Mouse (Mus musculus) adrenal gland, adult (tissue): ENCODE measurements around the gene Fntb.
"Not testable (repeated sequence)": the region's sequence is repeated elsewhere in the genome, so short reads cannot be mapped to it uniquely, and the experiment has no call there.

Experiments used
- DNase-seq, 2 experiments: peaks; one replicate each; pipeline ENCODE4 v3.0.0; 2022 to 2023; ENCODE audit warnings: low spot score in 1 of 2; ENCODE audit not compliant: inconsistent age in 2 of 2

Gene Fntb

DNA sequence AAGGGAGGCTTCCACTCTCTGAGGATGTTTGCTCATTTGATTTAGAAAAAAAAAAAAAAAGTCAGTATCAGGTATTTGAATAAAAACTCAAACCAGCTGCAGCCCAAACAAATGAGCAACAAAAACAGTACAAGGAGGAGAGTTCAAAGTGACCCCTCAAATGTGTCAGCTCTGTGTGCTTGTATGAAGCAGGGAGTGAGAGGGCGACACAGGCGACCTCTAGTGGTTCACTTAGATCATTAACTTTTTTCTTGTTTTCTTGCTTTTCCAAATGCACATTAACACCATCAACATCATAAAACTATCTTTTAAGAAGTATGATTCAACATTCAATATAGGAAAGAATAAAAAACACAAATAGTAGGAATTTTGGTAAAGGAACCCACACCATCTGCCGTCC, 67.3 kb downstream of the Fntb start:
- peak in 1 of 2 experiments; percentile 61 for DNase-seq

DNA sequence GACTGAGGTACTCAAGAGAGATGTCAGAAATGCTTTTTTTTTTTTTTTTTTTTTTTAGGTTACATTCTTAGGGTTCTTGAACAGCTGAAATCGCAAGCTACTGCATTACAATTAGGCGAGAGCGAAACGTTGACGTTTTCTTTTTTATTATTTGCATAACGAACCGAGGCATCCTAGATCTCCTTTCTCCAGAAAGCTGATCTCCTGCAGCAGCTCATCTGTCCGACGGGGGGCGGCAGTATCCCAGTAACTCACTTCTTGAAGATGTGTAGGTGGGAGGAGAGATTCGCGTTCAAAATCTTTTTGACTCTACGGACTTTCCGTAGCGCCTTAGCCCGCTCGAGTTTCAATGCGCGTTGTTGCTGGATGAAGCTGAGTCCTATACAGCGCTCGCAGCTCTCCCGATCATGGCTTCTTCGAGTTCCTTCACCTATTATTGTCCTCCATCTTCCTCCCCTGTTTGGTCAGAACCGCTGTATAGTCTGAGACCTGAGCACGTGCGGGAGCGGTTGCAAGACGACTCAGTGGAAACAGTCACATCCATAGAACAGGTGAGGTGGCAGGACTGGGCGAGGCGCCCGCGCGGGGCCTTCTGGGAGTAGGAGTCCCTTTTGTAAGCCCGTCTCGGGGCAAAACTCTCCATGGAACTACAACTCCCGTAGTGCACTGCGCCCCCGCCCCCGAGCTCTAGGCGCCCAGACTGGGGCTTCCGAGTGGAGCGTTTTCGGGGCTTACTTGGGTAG, 71.9 kb downstream of the Fntb start:
- DNase-seq, result peak; percentile 98 to 100

DNA sequence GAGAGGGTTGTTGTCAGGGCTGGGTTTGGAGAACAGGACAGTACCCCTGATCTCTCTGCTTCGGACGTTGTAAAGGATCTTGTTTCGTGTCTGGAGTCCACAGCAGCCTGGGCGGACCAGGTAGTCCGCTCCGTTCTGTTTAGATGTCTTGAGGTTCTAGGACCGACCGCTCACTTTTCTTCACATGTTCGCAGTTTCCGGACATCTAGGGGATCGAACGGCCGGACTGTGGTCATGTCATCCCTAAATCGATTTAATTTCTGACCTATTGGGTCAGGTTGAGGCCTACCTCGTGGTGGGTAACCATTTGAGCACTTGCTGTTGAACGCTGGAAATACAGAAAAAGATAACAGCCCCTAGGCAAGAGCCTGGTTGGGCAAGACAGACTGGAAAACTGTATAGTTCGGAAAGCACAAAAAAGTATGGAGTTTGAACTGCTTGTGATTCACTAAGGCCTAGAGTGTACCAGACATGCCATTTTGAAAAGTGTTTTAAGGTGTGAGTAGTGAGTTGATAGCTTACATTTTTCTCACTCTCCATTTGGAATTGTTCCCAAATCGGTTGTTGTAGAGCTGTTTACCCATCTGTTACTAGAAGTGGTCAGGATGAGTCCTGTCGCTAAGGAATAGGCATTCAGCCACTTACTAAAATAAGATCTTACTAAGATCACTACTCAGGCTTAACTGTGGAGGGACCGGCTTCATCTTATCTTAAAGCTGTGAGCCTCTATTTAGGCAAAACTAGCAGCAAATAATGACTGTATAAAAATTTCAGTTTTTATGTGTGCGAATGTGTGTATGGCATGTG, 72.7 kb downstream of the Fntb start:
- DNase-seq, result no peak

DNA sequence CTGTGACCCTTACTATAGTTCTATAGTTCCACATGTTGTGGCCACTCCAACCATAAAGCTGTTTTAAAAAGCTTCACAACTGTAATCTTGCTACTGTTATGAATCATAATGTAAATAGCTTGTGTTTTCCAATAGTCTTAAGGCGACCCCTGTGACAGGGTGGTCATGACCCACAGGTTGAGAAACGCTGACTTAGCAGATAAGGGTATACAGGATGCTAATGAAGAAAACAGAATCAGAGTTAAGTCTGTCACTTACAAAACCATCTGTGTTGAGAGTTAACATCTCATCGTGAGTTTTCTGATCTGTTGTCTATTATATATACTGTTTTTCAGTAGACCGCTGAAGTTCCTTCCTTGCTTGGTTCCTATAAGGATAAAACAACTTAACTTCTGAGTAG, 73.9 kb downstream of the Fntb start:
- no peak for DNase-seq

DNA sequence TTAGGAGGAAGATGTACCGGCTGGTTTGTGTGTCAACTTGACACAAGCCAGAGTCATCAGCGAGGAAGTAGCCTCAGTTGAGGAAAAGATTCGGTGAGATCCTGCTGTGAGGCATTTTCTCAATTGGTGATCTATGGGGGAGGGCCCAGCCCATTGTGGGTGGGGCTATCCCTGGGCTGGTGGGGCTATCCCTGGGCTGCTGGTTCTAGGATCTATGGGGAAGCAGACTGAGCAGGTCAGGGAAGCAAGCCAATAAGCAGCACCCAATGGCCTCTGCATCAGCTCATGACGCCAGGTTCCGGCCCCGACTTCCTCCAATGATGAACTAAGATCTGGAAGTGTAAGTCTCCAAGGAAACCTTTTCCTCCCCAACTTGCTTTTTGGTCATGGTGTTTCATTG, 74.7 kb downstream of the Fntb start:
- DNase-seq, result no peak

DNA sequence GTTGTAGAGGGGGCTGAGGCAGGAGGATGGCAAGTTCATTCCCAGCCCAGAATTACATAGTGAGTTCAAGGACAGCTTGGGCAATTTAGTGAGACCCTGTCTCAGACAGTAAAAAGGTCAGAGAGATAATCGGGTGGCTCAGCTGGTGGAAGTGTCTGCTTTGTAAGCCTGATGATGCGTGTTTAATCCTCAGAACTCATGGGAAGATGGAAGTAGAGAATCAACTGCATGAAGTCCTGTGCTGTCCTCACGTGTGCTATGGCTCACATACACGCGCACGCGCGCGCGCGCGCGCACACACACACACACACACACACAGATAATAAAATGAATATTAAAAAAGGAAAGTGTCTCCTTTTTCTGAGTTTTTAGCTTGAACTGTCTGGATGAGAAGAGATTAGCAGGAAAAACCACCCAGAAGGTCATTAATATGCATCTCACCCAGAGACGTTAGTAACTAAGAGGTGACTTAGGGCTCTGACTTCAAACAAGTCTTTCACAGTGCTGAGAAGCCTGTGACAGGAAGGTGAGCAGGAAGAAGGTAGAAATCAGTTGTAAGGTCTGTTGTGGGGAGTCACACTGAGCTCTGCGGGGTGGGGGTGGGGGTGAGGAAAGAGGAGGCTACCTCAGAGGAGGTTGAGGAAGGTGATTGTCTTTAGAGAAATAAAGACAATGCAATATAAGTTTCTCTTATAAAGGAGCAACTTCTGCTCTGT, 79.1 kb downstream of the Fntb start:
- DNase-seq, result no peak

DNA sequence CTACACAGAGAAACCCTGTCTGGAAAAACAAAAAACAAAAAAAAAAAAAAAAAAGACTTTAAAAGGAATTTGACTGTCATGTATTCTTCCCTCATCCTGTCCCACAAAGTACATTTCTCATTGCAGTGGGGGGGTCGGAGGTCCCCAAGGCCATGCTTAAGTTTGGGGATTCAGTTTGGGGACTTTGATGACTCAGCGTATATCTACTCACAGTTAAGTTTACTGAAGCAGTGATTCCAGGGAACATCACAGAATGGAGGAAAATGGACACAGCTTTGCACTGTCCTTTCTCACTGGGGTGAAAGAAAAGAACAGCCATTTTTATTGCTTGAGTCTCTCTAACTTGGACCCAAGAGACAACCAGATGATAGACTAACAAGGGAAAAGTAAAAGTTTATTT, 87.0 kb downstream of the Fntb start:
- no peak for DNase-seq

DNA sequence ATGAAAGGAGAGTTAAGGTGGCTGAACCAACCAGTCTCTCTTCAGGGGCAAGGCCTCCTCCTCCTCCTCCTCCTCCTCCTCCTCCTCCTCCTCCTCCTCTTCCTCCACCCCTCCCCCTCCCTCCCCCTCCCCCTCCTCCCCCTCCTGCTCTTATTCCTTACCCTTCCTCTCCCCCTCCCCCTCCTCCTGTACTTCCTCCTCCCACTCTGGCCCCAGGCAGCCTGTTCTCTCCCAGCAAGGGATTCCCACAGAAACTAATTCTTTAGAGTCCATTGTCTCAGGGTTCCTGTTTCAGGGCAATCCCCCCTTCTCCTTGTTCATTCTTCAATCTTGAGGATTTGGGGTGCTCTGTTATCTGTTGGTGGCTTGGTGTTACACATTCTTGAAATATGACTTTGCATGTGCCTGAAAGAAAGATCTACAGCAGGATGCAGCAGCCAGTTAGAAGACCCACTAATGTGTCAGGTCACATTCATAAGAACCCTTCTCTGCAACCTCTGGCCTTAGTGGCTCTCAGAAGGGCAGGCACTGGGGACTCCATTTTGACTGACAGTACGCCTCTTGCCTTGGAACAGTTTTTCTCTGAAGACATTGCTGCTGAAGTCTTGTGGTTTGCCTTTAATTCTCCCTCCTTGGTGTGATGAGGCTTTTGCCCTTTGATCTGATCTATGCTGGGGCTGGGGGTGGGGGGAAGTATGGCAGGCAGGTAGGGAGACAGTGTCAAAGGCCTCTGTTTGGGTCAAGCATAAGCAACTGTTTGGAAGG, 88.2 kb downstream of the Fntb start:
- DNase-seq, result no peak

DNA sequence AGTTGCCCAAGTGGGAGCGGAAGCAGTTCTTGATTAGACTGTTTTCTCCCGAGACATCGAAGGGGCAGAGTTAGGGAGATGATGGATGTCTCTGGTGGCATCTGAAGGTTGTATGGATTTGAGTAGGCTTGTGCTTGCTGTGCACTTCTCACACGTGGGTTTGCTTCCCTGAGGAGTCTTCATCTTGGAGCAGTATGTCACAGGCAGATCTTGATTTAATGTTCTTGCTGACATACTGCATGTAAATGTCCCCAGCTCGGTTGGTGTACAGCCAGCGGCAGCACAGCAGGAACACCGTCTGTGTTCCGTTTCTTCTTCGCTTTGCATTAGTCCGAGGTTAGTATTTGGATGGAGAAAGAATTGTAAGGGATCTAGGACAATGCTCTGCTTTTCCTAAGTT, 91.7 kb downstream of the Fntb start:
- no peak for DNase-seq

DNA sequence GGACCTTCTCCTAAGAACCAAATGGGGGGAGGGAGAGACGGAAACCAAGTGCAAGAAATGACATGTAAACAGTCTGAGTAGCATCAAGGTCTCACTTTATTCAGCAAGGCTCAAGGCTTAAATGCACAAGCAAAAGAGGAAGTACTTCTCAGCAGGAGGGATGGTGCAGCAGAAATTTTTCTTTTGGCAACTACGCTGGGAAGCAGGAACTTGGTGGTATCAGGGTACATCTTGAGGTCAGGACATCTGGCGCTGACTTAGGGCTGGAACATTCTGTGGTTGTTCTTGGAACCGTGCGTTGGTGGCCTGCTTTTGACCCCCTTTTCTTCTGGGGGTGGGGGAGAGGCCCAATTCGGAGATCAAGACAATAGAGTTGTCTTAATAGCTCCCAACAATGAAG, 93.4 kb downstream of the Fntb start:
- not testable (repeated sequence) for DNase-seq

DNA sequence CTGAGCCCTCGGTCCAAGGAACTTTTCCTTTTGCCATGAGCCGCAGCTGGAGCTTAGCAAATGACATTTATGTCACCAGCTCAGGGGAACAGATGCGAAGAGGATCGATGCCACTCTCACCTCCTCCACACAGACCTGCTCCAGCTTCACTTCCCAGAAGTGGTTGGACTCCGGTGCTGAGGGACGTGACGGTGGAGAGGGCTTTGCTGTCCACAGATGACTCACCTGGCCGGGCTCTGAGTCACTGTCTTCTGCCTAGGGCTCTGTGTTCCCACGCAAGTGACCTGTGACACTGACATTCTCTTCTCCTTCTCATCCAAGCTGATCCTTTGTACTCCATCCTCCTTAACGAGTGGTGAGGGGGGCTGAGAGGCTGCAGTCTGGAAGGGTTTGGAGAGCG, 98.3 kb downstream of the Fntb start:
- peak; percentile 75 to 83 for DNase-seq

DNA sequence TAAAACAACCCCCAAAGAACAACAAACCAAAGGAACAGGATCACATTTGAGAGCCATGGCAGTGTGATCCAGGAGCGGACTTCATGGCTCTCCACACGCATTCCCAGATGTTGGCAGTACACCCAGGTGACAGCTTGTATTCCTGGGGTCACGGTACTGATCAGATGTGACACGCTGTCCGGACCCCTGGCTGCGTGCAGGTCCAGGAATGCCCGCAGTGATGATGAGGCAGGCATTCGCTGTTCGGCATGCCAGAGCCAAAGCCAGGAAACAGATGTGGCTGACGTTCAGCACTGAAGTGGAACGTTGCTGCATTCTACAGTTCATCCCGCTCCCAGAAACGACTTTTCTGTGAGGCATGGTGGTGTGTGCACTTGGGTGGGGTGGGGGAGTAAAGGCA, 99.9 kb downstream of the Fntb start:
- DNase-seq, result no peak

DNA sequence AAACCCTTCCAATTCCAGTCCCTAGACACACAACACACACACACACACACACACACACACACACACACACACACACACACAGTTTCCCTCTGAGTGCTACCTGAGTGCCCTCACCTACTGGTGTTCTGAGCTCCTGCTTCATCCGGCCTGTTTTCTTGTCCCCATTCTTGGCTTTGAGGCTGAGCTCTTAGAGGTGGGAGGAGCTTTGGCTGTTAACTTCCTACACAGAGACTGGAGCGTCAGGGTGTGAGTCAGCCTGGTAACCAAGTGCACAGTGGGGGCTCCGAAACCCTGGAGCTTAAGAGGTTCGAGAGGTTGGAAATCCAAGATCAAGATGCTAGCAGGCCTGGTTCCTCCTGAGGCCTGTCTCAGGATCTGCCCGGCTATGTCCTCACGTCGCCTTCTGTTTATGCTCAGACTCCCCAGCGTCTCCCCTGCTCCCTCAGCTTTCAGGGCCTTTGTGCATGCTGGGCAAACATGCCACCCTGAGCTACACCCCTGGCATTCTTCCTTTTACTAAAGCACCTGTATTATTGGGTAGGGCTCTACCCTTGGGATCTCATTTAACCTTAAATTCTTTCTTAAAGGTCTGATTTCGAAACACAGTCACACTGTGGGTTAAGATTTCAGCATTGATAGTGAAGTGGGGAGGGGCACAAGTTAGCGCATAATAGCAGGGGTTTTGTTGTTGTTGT, 102.3 kb downstream of the Fntb start:
- DNase-seq, result peak; percentile 51 to 72

DNA sequence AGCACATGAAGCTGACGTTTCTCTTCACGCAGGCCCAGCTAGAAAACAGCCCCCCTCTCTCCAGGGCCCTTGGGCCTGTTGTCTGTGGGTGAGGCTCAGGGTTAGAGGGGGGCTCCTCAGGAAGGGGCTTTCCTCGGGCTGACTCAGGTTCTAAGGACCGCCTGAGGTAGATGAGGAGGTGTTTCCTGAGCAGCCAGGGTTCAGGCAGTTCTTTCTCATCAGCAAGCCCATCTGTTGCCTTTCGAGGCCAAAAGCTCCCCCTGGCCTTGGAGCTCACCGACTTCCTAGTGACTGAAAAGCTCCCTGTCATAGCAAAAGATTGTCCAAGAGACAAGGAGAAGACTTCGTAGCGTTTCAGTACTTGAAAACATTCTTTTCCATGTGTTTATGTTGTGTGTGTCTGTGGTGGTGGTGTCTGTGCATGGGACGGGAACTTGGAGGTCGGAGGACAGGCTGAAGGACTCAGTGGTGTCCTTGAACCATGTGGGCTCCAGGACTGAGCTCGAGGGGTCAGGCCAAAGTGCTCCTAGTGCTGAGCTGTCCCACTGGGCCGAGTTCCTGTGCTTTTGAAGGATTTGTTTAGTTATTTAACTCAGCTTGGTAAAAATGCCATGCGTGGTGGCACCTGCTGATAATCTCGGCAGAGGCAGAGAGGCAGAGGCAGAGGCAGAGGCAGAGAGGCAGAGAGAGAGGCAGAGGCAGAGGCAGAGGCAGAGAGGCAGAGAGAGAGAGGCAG, 103.2 kb downstream of the Fntb start:
- DNase-seq, result peak in 1 of 2 experiments; percentile 56

DNA sequence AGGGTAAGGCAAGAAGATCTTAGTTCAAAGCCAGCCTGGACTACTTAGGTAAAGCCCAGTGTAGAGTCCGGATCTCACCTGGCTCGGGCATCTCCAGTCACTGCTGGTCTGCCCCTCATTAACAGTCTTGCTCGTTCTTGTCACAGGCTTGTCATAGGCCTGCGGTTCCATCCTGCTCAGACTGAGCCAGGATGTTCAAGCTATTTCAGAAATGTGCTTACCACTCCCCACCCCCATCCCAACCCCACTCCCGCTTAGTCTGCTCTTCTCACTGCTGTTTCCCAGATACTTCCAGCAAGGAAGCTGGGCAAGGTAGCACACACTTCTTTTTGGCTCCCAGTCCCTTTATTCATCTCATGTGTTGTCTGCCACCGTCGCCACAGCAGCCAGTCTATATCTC, 104.2 kb downstream of the Fntb start:
- DNase-seq, result no peak

DNA sequence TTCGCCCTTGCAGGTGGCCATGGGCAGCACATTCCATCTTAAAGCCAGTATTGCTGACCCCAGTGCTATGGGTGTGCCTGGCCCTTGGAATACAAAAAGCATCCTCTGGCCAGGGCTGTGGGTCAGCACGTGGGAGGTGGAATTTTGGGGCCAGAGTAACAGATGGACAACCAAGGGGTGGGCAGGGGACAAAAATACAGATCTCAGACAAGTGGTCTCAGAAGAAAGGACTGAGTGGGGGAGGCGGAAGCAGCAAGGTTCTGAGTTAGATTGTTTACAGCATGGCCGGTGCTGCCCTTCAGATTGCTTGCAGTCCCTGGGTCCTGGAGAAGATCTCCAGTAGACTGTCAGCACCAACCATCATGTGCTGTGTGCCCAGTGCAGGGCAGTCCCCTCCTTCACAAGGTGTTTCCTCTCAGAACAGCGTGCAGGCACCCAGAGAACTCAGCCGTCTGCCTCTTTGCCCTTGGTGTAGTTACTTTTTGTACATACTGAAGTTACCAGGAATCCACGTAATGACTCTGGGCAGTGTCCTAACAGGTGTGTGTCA, 107.5 kb downstream of the Fntb start:
- DNase-seq, result no peak

DNA sequence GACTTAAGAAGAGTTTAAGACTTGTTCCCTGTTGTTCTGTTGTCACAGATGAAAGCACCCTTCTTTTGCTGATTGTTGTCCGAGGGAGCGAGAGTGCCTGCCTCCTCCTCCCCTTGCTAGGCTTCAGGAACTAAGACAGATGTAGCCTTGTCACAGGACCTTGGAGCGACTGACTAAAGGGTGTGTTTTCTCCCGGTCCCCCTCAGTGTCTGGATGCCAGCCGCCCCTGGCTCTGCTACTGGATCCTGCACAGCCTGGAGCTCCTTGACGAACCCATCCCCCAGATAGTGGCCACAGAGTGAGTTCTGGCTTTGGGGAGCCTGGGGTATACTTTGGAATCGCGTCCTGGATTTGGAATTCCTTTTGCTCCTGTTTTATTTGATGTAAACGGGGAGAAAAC, 109.4 kb downstream of the Fntb start:
- peak in 1 of 2 experiments; percentile 67 for DNase-seq

DNA sequence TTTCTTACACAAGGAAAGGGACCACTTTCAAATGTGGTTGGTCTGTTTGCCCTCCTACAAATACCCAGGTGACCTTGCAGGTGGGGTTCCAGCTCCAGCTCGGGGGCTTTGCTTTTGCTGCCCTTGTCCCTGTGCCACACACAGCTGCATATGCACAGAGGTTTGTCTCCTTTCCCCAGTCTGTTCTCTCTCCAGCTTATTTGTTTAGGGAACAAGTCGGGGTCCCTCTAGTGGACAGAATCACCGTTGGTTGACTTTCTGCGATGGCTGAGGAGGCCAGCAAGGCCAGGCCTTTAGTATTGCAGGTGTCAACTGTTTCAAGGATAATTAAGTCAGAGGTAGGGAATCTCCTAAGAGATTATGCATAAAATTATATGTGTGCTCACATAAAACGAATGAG, 113.9 kb downstream of the Fntb start:
- DNase-seq, result peak; percentile 52 to 86

DNA sequence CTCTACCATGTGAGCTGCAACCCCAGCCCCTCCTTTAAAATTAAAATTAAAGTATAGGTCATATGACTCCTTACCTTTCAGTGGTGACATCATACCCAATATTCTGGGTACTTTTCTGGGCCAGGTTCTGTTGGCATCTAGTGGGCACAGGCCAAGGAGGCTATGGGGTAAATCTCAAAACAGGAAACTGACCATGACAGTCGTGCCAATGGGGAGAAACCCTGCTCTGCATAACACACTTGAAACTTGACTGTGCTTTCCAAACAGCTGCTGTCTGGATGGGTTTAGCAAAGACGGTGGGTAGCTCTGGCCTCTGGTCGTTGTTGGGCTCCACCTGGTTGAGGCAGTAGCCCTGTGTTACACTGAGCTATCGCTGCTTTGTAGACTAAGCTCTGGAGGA, 114.7 kb downstream of the Fntb start:
- no peak for DNase-seq

DNA sequence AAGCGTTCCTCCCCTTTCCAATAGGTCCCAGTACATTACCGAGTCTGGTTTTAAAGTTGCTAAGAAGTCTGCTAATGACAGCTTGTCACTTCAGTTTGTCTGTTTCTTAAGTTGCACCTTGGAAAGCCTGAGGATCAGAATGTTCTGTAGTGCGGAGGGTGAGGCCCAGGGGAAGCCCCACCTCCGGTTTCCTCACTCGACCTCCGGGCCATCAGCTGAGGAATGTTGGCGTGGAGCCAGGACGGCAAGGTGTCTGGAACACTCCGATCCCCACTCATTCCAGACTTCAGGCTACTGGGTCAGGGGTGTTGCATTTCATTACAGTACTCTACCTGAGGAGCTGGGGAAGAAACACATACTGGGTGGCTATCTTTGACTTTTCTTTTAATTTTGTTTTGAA, 118.4 kb downstream of the Fntb start:
- peak; percentile 69 to 72 for DNase-seq
